Comparison of ENCODE assay signal across 19 mouse cellular contexts in genomic region chr2:60540346-60540745, GRCm38 (mm10). TPM values are rescaled to one million over a fixed set of nuclear protein-coding genes. Genes with fewer than 3 reads are reported as not detected.
A peak's percentile ranks its signal among the peaks of the same experiment; 100 is the strongest.
DNase-seq lines count a peak whose midpoint lies in the region.
"Had no signal": no experiment of that assay in that cellular context is flagged by ENCODE, and none has a peak within 500 bp of the region (broad histone marks: within the 10 kb centered on the region; RNA-seq: fewer than 3 reads in every experiment).

No protein-coding gene starts in this region.

- 89% methylated on average over 8 of the region's 8 CpGs for WGBS in heart, embryonic 10.5 days

- H3K27ac ChIP-seq in heart, embryonic 10.5 days = no peak overlapping the region

- peak; percentile 55 for DNase-seq in heart, adult 11 months
- no peak for DNase-seq in heart, postnatal 14 days
- peak; percentile 55 for DNase-seq in heart, embryonic 10.5 days (ENCODE audit: low spot score)
- DNase-seq in heart, adult 8-10 months (ENCODE audit: low spot score) = no peak
- DNase-seq: adrenal gland, adult 2 months; adrenal gland, adult 8-10 months; adrenal gland, postnatal 10 days; adrenal gland, postnatal 14 days; adrenal gland, postnatal 25 days; adrenal gland, postnatal 36 days; B cell, adult 2 months; cerebellum, adult 11 months; cerebellum, adult 11-12 months; cerebellum, adult 18-20 months had no signal

- H3K36me3 ChIP-seq in heart, embryonic 10.5 days = no peaks in the 10 kb centered on the region
- H3K36me3 ChIP-seq: G1E had no signal

- H3K4me3 ChIP-seq in heart, embryonic 10.5 days = no peak overlapping the region

- peaks cover 22% of the 10 kb centered on the region; the same call in 1 of the 2 replicates for H3K4me1 ChIP-seq in heart, embryonic 10.5 days

- no peaks in the 10 kb centered on the region for H3K27me3 ChIP-seq in heart, embryonic 10.5 days (ENCODE audit: insufficient read depth, poor library complexity, severe bottlenecking)
- H3K27me3 ChIP-seq: CH12.LX, Patski had no signal

- no peaks in the 10 kb centered on the region for H3K9me3 ChIP-seq in heart, embryonic 10.5 days
- H3K9me3 ChIP-seq: G1E had no signal

- intact Hi-C loops in heart, postnatal 14 days (cut with DNase I) = no loop called here

RNA-seq across cellular contexts. Expression of gene Pla2r1, which starts 12.8 kb away (rescaled TPM):
- 1 to 10 TPM; 1.8 to 3.1 TPM for total RNA-seq in heart, postnatal 14 days (2021)
- 3.5 and 4.1 TPM in 2 replicates for polyA plus RNA-seq in heart, embryonic 10.5 days (2016; fragmentation: Nextera tagmentation; extraction: Ambion mirVana)
- total RNA-seq in heart, adult 8-10 months (2022) = 1 to 10 TPM; 1.4 to 3.0 (median 1.5) TPM
- total RNA-seq: CH12.LX, MEL had no signal
- polyA plus RNA-seq: CD4-positive, CD25-positive, alpha-beta regulatory T cell, adult 4 months; G1E had no signal

Comparison
In these comparisons a context has a peak if more than half of its experiments do, and no peak if none do; other contexts are left out.
1. DNase-seq: peak in heart, adult 11 months (single experiment) and heart, embryonic 10.5 days (single experiment); none in heart, postnatal 14 days (0 of 2) and heart, adult 8-10 months (single experiment).